Mouse (Mus musculus) embryo, embryonic 11 days (tissue): ENCODE results near the gene Pkib.
A peak's percentile ranks its signal among the peaks of the same experiment; 100 is the strongest.

Experiments
- DNase-seq: peaks from one replicate; pipeline ENCODE4 v3.0.0-alpha.2; 2015

Pkib gene

DNA sequence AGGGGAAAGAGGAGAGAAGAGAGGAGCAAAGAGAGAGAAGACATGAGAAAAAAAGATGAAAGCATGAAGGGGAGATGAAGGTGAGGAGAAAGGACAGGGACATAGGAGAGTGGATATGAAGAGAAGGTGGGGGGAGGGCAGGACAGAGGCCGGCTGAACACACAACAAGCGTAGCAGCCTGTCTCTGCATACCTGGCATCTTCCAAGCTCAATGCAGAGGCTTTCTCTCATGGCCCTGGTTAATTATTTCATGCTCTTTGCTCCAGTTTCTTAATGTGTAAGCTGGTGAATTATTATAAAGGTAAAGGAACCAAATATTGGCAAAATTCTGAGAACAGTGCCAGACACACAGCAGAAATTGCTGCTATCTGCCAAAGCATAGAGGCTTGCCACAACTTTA lies 109.6 kb downstream of the Pkib start:
- no peak for DNase-seq

DNA sequence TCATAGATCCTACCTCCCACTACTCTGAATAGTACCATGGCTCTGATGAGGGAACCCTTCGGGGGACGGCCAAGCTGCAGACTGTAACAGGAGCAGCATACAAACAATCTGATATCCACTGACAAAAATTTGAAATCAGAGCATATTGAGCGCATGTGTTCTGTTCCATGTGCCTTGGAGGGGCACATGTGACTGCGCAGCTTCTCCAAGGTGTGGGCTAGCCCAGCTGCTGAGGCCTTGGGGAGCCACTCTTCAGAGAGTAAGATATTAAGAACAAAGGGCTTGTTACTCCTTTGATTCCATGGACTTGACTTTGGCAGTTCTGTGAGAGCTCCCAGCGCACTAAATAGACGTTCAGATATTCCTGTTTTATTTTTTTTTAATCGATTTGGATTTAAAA lies 111.3 kb downstream of the Pkib start:
- no peak for DNase-seq

DNA sequence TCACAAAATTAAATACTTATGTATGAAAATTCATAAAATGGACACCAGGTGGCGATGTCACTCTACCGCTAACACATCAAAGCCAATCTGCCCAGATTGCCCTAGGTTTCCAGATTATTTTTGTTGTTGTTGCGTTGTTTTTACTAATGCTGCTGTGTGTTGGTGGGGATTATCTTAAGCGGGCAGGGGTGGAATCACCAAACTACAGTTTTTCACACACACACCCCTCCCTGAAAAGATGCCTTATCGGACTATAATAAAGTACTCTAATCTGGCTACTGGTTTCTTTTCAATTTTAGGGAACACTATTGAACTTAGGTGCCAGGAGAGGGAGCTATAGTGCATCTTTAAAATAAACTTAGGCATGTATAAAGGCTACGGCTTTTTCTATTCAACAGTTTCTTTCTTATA lies 111.8 kb downstream of the Pkib start:
- DNase-seq: peak; percentile 83

DNA sequence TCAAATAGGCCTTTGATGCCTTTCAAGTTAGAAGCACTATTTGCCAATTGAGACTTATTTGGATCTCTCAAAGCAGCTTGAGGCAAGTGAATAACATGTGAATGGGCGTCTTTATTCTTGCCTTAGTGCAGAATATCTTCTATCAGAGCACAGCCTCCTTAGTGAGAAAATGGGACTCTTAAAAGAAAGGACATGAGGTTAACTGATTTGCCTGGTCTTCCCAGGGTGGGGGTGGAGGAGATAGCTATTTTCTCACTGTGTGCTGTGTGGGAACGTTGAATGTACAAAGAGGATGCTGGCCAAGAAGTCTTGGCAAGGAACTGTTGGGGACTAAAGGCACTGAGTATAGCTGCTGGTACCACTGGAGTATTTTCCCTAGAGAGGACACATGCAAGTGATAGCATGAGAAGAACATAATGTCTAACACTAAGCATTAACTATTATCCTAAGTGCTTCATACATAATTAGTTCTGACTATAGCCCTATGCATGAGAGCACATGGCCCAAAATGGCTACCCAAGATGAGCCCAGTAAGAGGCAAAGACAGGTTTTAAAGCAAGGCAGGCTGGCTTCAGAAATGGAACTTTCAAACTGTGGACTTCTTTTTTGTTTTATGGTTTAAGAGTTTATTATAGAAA lies 112.5 kb downstream of the Pkib start:
- peak; percentile 7 for DNase-seq

DNA sequence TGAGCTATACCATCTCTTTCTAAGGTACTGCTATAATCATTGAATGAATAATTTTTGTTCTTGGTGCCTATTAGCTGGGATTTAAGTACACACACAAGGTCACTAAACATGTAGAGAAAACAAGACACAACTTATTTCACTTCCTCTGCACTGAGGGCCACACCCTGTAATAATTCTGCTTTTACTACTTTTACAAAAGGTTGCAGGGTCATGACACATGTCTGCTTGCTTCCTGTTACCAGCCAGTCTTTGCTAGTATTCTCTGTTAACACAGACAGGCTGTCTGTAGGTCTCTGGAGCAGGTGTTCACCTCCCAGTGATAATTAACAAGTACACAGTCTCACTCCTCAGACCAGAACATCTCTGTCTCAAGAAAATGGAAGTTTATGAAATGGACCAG lies 113.7 kb downstream of the Pkib start:
- DNase-seq: no peak

DNA sequence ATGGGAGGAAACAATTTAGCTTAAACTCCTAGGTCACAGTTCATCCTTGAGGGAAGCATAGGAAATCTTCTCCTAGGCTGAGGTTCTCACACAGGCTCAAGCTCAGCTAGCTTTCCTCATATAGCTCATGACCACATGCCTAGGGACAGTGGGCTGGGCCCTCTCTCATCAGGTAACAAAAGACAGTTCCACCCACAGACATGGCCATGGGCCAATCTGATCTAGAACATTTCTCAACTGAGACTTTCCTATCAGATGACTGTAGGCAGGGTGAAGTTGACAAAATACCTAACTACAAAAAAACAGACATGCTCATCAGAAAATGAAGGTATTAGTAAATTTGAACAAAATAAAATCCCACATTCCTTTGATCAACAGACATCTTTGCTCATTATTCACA lies 115.3 kb downstream of the Pkib start:
- no peak for DNase-seq

DNA sequence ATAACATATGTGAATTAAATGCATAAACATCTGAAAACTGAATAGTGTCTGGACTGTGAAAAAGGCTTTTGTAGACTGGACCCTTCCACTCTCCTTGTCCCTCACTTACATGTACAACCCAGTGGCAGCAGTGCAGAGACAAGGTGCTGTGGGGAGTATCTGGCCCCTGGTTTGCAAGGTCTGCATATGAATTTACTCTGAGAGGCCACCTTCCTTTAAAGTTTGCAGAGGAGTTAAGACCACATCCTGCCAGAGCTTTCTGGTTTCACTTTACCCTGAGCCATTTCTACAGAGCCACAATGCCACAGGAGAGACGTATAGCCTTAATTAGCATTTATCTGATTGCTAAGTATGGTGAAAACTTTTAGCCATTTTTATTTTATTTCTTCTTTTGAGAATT lies 121.6 kb downstream of the Pkib start:
- no peak for DNase-seq

DNA sequence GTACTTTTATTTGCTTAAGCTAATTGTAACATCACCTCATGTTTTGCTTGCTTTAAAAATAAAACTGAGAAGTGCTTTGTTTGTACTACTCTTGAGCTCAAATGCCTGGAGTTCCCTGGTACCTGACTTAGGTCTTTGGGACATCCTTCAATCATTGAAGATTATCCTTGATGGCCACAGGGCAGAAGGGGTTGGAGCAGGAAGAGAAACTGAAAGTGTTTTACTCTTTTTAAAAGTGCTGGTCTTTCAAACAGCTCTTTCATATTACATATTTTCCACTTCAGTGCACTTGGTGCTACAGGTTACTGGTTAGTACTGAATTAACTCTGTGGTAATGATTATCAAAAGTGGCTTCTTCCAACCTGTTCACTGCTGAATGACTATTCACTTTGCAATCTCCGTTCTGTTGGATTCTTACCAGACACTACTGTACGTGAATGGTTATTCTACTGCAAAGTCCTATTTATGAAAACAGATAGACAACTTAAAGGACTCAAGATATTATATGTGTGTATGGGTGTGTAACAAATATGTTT lies 123.5 kb downstream of the Pkib start:
- no peak for DNase-seq

DNA sequence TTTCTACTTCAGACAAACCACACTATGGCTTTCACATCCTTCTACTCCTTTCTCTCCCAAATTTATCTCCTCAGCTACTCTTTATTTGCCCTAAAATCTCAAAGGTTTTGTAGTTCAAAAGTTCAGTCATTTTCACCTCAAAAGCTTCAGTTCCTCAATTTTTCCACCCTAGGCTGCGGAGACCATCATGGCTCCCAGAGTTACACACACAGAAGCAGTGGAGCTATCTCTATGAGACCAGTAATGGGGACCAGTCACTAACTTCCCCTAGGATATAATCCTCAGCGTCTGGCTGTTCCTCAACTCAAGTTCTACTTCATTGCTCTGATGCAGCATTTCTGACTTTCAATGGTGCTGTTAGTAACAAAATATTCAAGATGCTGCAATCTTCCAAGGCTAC lies 127.2 kb downstream of the Pkib start:
- no peak for DNase-seq

DNA sequence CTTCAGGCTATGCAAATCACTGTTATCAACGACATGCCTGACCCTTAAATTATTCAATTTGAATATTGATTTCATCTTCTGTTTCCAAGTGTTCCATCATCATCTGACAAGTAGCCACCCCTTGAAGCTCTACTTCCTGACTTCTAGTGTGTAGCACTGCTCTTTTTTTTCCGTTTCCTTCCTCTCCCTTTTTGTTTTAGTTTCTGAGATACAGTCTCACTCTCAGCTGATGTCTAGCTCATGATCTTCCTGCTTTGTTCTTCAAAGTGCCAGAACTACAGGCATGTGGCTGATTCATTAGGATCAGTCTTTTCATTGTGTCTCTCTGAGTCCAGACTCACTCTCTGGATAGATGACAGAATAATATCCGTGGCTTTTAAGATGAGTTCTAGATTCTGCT lies 128.9 kb downstream of the Pkib start:
- no peak for DNase-seq

DNA sequence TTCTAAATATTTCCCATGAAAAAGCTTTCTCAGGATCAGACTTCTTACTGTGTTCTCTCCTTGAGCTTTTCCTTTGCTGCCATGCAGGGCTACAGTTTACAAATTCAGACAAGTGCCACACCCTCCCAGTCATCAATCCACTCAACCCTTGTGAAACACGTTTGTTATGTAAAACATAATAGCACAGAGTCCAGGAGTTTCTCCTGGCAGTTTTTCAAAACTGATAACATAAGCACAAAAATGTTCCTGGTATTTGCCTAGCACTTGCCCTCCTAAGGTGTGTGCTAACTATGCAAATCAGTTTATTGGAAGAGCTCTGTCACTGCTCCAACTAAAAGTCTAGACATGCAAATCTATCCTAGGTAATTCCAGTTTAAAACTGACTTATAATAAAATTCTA lies 131.3 kb downstream of the Pkib start:
- DNase-seq: no peak

DNA sequence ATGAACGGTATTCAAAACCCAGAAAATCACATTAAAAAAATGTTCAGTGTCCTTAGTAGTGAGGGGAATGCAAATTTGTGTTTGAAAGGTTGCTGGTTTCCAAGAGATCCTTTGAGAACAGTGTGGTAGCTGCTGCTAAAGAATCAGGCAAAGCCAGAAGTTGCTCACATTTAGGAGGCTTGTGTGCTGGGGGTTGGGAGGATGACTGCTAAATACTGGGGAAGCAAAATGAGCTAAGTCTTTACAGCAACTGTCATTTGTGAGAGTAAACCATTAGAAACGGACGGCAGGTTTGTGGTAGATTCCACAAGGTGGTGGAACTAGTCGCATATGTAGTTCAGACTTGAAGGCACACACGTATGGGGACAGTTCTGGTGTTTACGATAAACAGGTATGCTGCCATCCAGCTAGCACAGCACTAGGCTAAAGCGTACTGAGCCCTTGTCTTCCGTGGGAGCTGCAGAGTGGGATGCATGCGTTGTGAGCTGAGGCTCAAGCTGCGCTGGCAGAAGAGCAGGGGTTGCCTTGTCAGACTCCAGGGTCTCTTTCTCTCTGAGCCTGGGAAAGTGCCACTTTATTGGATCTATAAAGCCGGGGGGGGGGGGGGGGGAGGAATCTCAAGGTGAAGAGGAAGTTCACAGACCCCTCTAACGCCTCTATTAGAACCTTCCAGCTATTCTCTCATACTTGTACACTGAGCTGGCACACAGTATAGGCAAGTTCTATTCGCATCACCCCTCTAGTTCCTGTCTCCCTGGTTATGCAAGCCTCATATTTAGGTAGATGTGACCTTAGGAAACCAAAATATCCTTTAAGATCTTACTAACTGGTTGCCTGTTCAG lies 151.7 kb downstream of the Pkib start:
- DNase-seq: peak; percentile 28

DNA sequence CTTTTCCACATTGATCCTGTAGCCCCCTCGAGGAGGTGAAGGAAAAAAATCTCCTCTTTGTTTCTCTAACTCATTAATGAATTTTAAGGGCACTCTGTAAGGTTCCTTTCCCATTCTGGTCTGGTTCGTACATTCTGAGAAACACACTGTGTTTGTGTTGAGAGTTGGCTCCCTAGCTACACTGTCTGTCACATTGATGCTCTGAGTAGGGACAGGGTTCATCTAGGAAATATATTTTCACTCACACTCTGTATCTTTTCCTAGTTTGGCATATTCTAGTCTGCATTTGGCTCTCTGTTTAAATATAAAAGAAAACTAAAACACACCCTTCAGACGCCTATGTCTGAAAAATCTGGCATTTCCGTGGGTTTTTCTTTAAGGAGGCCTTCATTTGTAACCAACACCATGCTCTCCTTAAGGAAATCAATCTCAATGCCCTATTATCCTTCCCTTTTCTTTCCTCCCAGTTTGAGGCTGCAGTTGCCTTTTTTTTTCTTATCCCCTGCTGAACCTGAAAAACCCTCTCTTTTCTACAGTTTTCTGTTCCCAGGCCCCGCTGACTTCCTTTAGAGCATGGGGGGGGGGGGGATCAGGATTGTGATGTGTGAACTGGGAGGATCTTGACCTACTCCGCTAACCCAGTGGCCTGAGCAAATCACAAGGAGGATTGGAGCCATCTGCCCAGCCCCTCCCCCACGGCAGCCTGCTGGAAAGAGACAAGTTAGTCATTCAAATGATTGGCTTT lies 152.5 kb downstream of the Pkib start:
- DNase-seq: peak; percentile 90

DNA sequence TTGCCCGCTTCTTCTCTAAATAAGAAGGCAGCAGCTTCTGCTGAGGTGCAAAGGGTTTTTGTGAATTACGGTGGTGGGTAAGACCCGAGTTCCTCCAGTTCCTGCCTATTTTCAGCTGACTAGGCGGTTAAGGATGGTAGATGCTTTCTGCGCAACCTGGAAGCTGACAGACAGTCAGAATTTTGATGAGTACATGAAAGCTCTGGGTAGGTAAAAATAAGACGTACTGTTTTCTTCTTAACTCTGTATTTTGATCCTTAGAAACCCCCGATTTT lies 153.0 kb downstream of the Pkib start, which contains the start of gene Fabp7:
Gene Fabp7 (plus strand): TSS at position 6 of the 275 bp plus-strand sequence.
- no peak for DNase-seq

DNA sequence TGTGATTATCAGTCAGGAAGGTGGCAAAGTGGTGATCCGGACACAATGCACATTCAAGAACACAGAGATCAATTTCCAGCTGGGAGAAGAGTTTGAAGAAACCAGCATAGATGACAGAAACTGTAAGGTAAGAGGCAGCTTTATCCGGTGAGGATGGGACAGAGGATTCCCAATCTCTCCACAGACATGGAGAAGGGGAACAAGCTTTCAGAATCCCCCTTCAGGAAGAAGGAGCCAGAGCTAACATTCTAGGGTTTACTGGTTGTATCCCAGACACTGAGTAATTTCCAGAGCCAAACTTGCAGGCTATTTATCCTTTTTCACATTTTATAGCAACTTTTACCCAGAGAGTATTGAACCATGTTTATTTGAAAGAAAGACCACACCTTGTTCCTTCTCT lies 153.8 kb downstream of the Pkib start:
- DNase-seq: no peak
